Mouse (Mus musculus): ENCODE results near the gene Dnah8. TPM values are rescaled to one million over a fixed set of nuclear protein-coding genes. Genes with fewer than 3 reads are reported as not detected.
"Not testable (repeated sequence)": the region's sequence is repeated elsewhere in the genome, so short reads cannot be mapped to it uniquely, and the experiment has no call there.

Gene Dnah8
- polyA plus RNA-seq, 1 experiment: 1.1 TPM

GRCm38 (mm10) chr17:30620548-30620947, 3.6 kb upstream of the Dnah8 start:
- no peak for TF ChIP-seq GATA1 (IDR thresholded peaks at IDR 0.05; ENCODE audit: low read length)

GRCm38 (mm10) chr17:30621450-30621849, 2.7 kb upstream of the Dnah8 start:
- TF ChIP-seq GATA1 (IDR thresholded peaks at IDR 0.05; ENCODE audit: low read length): no peak

GRCm38 (mm10) chr17:30623200-30623599, 954 bp upstream of the Dnah8 start:
- no peak for TF ChIP-seq GATA1 (IDR thresholded peaks at IDR 0.05; ENCODE audit: low read length)

GRCm38 (mm10) chr17:30626719-30627118, 2.6 kb downstream of the Dnah8 start, which contains the start of gene Glo1:
TSS of gene Glo1 (minus strand) at chr17:30626871.
- TF ChIP-seq GATA1 (IDR thresholded peaks at IDR 0.05; ENCODE audit: low read length): not testable (repeated sequence)

- TF ChIP-seq GATA1 (IDR thresholded peaks at IDR 0.05; ENCODE audit: low read length): no peak
Measured at GRCm38 (mm10) chr17:30635367-30635766, 11.2 kb downstream of the Dnah8 start.

- TF ChIP-seq GATA1 (IDR thresholded peaks at IDR 0.05; ENCODE audit: low read length): no peak
Measured at GRCm38 (mm10) chr17:30637714-30638113, 13.6 kb downstream of the Dnah8 start.

GRCm38 (mm10) chr17:30638996-30639395, 14.8 kb downstream of the Dnah8 start:
- no peak for TF ChIP-seq GATA1 (IDR thresholded peaks at IDR 0.05; ENCODE audit: low read length)

- TF ChIP-seq GATA1 (IDR thresholded peaks at IDR 0.05; ENCODE audit: low read length): no peak
Measured at GRCm38 (mm10) chr17:30640896-30641295, 16.7 kb downstream of the Dnah8 start.

- TF ChIP-seq GATA1 (IDR thresholded peaks at IDR 0.05; ENCODE audit: low read length): no peak
Measured at GRCm38 (mm10) chr17:30648770-30649169, 24.6 kb downstream of the Dnah8 start.

- no peak for TF ChIP-seq GATA1 (IDR thresholded peaks at IDR 0.05; ENCODE audit: low read length)
Measured at GRCm38 (mm10) chr17:30653010-30653409, 28.9 kb downstream of the Dnah8 start.

GRCm38 (mm10) chr17:30657530-30658151, 33.5 kb downstream of the Dnah8 start:
- TF ChIP-seq GATA1 (IDR thresholded peaks at IDR 0.05; ENCODE audit: low read length): no peak

- TF ChIP-seq GATA1 (IDR thresholded peaks at IDR 0.05; ENCODE audit: low read length): no peak
Measured at GRCm38 (mm10) chr17:30658152-30658544, 34.0 kb downstream of the Dnah8 start.

- no peak for TF ChIP-seq GATA1 (IDR thresholded peaks at IDR 0.05; ENCODE audit: low read length)
Measured at GRCm38 (mm10) chr17:30662131-30662530, 38.0 kb downstream of the Dnah8 start.

- TF ChIP-seq GATA1 (IDR thresholded peaks at IDR 0.05; ENCODE audit: low read length): no peak
Measured at GRCm38 (mm10) chr17:30663170-30663569, 39.0 kb downstream of the Dnah8 start.

GRCm38 (mm10) chr17:30664856-30665255, 40.7 kb downstream of the Dnah8 start:
- TF ChIP-seq GATA1 (IDR thresholded peaks at IDR 0.05; ENCODE audit: low read length): no peak

- no peak for TF ChIP-seq GATA1 (IDR thresholded peaks at IDR 0.05; ENCODE audit: low read length)
Measured at GRCm38 (mm10) chr17:30672556-30672955, 48.4 kb downstream of the Dnah8 start.

GRCm38 (mm10) chr17:30673023-30673422, 48.9 kb downstream of the Dnah8 start:
- no peak for TF ChIP-seq GATA1 (IDR thresholded peaks at IDR 0.05; ENCODE audit: low read length)
